Mouse (Mus musculus): ENCODE results near the gene Gm3252. TPM values are rescaled to one million over a fixed set of nuclear protein-coding genes. Genes with fewer than 3 reads are reported as not detected.

The Gm3252 gene
- not detected for polyA plus RNA-seq (2015; fragmentation: Illumina TruSeq; extraction: RNeasy Lipid Tissue Mini Kit (QIAGEN cat#74804); ENCODE audit: insufficient read depth, low replicate concordance)

DNA sequence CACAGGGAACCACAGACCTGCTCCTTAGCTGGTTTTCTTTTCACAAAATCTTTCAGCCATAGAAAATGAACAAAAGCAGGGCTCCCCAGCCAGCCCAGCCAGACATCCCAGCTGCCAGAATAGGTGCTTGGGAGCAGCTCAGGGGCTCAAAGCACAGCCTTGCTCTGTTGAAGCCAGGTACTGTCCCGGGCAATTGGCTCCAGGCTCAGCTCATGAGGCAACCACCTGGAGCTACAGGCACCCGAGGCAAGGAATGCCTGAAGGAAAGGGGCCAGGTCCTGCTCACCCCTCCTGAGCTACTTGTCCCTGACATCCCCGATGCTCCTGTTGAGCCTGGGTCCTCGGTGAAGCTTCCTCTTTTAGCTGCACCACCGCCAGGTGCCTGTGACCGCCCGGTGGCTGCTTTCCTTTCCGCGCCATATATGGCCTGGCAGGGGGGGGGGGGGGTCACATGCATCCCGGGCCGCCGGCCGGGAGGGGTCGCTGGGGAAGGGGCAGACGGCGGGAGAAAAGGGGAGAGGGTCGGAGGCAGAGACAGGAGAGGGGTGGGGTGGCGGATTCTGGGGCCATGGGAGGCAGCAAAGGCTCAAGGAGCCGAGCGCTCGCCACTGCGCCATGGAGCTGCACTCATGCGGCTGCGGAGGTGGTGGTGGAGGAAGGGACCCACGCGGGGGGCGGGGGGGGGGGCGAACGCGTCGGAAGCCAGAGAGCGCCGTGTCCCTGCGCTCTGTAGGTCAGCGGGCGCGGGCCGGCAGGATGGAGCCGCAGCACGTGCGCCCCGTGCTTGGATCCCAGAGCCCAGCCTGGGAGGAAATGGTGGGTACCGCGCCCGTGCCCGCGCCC, at the start of gene Gm3252:
TSS of gene Gm3252 (plus strand) at position 738 of the 843 bp plus-strand sequence.

DNA sequence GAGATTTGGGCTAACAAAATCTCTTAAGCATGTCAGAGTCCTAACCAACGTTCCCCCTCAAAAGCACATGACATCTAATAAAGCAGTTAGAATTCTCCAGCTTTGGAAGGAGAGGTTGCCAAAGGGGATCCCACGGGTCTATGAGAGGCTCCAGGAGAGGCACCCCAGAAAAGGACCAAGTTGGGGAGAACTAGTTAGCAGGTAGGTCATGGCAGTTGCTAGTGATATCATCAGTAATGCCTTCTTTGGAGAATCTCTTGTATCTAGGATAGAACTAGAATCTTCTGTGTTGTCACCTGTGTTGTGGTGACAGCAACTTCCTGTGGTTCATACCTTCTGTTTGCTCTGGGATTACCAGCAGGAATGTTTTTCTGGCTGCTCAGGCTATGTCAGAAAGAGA, 17.6 kb upstream of the Gm3252 start, which contains the start of gene Gm7876:
TSS of gene Gm7876 (plus strand) at position 301 of the 400 bp plus-strand sequence.

DNA sequence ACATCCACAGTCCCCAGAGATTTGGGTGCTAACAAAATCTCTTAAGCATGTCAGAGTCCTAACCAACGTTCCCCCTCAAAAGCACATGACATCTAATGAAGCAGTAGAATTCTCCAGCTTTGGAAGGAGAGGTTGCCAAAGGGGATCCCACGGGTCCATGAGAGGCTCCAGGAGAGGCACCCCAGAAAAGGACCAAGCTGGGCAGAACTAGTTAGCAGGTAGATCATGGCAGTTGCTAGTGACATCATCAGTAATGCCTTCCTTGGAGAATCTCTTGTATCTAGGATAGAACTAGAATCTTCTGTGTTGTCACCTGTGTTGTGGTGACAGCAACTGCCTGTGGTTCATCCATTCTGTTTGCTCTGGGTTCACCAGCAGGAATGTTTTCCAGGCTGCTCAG, 49.5 kb downstream of the Gm3252 start, which contains the start of gene Gm9602:
TSS of gene Gm9602 (plus strand) at position 301 of the 400 bp plus-strand sequence.

Other genes starting within 250 kb of the Gm3252 start
- not detected for gene Gm3182, start 245.0 kb upstream of the Gm3252 start, polyA plus RNA-seq (2015; fragmentation: Illumina TruSeq; extraction: RNeasy Lipid Tissue Mini Kit (QIAGEN cat#74804); ENCODE audit: insufficient read depth, low replicate concordance)
- gene Gm3047, start 171.4 kb upstream of the Gm3252 start, polyA plus RNA-seq (2015; fragmentation: Illumina TruSeq; extraction: RNeasy Lipid Tissue Mini Kit (QIAGEN cat#74804); ENCODE audit: insufficient read depth, low replicate concordance): not detected
- not detected for gene Gm8159, start 94.4 kb upstream of the Gm3252 start, polyA plus RNA-seq (2015; fragmentation: Illumina TruSeq; extraction: RNeasy Lipid Tissue Mini Kit (QIAGEN cat#74804); ENCODE audit: insufficient read depth, low replicate concordance)
- gene Gm3239, start 62.6 kb upstream of the Gm3252 start, polyA plus RNA-seq (2015; fragmentation: Illumina TruSeq; extraction: RNeasy Lipid Tissue Mini Kit (QIAGEN cat#74804); ENCODE audit: insufficient read depth, low replicate concordance): not detected
- gene Gm7876, start 17.5 kb upstream of the Gm3252 start, polyA plus RNA-seq (2015; fragmentation: Illumina TruSeq; extraction: RNeasy Lipid Tissue Mini Kit (QIAGEN cat#74804); ENCODE audit: insufficient read depth, low replicate concordance): not detected
- not detected for gene Gm9602, start 49.6 kb downstream of the Gm3252 start, polyA plus RNA-seq (2015; fragmentation: Illumina TruSeq; extraction: RNeasy Lipid Tissue Mini Kit (QIAGEN cat#74804); ENCODE audit: insufficient read depth, low replicate concordance)
- gene Gm3269, start 111.3 kb downstream of the Gm3252 start, polyA plus RNA-seq (2015; fragmentation: Illumina TruSeq; extraction: RNeasy Lipid Tissue Mini Kit (QIAGEN cat#74804); ENCODE audit: insufficient read depth, low replicate concordance): not detected
- not detected for gene Gm3264, start 128.8 kb downstream of the Gm3252 start, polyA plus RNA-seq (2015; fragmentation: Illumina TruSeq; extraction: RNeasy Lipid Tissue Mini Kit (QIAGEN cat#74804); ENCODE audit: insufficient read depth, low replicate concordance)
- gene Gm3278, start 165.6 kb downstream of the Gm3252 start, polyA plus RNA-seq (2015; fragmentation: Illumina TruSeq; extraction: RNeasy Lipid Tissue Mini Kit (QIAGEN cat#74804); ENCODE audit: insufficient read depth, low replicate concordance): not detected